Mouse (Mus musculus) forebrain, embryonic 12.5 days (tissue): ENCODE measurements around the gene Cdhr4. TPM values are rescaled to one million over a fixed set of nuclear protein-coding genes. Genes with fewer than 3 reads are reported as not detected.

Experiments
- ATAC-seq: fragments of 200-750 bp; cut with Nextera tagmentation; 2 replicates; pipeline ENCODE4 v1.8.0; 2017; ENCODE audit warnings: moderate TSS enrichment; ENCODE audit not compliant: low FRiP score
- H3K27ac ChIP-seq: fragments of 300-500 bp; sonication (generic); 2 replicates; pipeline ENCODE4 v1.5.1; 2016; ENCODE audit warnings: mild to moderate bottlenecking
- H3K27me3 ChIP-seq: fragments of 300-500 bp; sonication (generic); 2 replicates; pipeline ENCODE4 v1.6.1; 2016; ENCODE audit warnings: mild to moderate bottlenecking
- H3K36me3 ChIP-seq: fragments of 300-500 bp; sonication (generic); replicated peaks from 2 replicates; pipeline ENCODE4 v1.6.1; 2016; ENCODE audit warnings: mild to moderate bottlenecking
- H3K4me1 ChIP-seq: fragments of 300-500 bp; sonication (generic); 2 replicates; pipeline ENCODE4 v1.6.1; 2016
- H3K4me2 ChIP-seq: fragments of 300-500 bp; sonication (generic); 2 replicates; pipeline ENCODE4 v1.6.1; 2016; ENCODE audit warnings: mild to moderate bottlenecking, moderate library complexity
- H3K4me3 ChIP-seq: fragments of 300-500 bp; sonication (generic); replicated peaks from 2 replicates; pipeline ENCODE4 v1.5.1; 2016; ENCODE audit warnings: mild to moderate bottlenecking
- H3K9ac ChIP-seq: fragments of 300-500 bp; sonication (generic); 2 replicates; pipeline ENCODE4 v1.6.1; 2016; ENCODE audit warnings: mild to moderate bottlenecking
- H3K9me3 ChIP-seq: fragments of 300-500 bp; sonication (generic); 2 replicates; pipeline ENCODE4 v1.6.1; 2016
- WGBS: fragments of 180-500 bp; shearing (Covaris S2); methylation state at CpG from one replicate; pipeline ENCODE4 v1.1.7; 2016; 5-methylcytosine and 5-hydroxymethylcytosine counted together
- polyA plus RNA-seq: library from polyadenylated mRNA; unstranded; fragments of >200 nt; fragmentation: Nextera tagmentation; extraction: Ambion mirVana; gene quantifications from 2 replicates; pipeline ENCODE4 v1.2.1, GENCODE M21; 2016

Gene Cdhr4
- 0.82 and 2.1 TPM in 2 replicates for polyA plus RNA-seq

DNA sequence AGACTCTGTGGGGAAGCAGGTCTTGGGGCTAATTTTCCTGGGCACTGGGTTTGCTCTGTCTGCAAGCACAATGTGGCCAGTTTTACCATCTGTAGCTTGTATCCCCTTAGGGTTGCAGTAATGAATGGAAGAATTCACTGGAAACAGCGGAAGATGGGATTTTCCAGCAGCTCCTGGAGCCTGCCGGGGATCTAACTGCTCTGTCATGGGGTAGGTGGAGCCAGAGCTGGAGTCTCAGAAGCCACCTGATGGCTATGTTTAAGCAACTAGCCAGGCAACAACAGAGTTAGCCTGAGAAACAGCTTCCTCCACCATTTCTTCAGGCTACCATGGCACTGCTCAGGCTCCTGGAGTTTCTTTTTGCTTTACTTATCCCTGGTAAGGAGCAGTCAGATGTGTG lies at the start of gene Cdhr4:
Cdhr4 (plus strand) TSS at position 301 of the 400 bp plus-strand sequence.
- Histone ChIP-seq H3K4me3 (no peak within 1 kb of the TSS), H3K9me3 (no peaks in the 10 kb centered on the region), H3K4me1 (no peaks in the 10 kb centered on the region), H3K4me2 (no peak within 1 kb of the TSS), H3K9ac (no peak within 1 kb of the TSS), H3K27me3 (no peaks in the 10 kb centered on the region), H3K27ac (no peak within 1 kb of the TSS), H3K36me3 (no peaks in the 10 kb centered on the region)
- 79% methylated on average over 2 of the region's 2 CpGs for WGBS
- ATAC-seq, result no peak

GRCm38 (mm10) chr9:107947241-107948194 lies 44.8 kb upstream of the Cdhr4 start:
- H3K36me3 ChIP-seq, result 0 out of 2 replicates have a peak, but pooled peaks cover 6% of the 10 kb centered on the region
- WGBS, result 92% methylated on average over 31 of the region's 31 CpGs

GRCm38 (mm10) chr9:107949184-107949921 lies 42.9 kb upstream of the Cdhr4 start:
- Histone ChIP-seq H3K9ac (no peak overlapping the region), H3K9me3 (no peaks in the 10 kb centered on the region), H3K4me1 (peaks cover 20% of the 10 kb centered on the region), H3K27ac (no peak overlapping the region), H3K4me3 (no peak overlapping the region), H3K27me3 (no peaks in the 10 kb centered on the region), H3K36me3 (0 out of 2 replicates have a peak, but pooled peaks cover 6% of the 10 kb centered on the region), H3K4me2 (no peak overlapping the region)
- 81% methylated on average over 13 of the region's 13 CpGs for WGBS
- no peak for ATAC-seq

More at GRCm38 (mm10) chr9:107947241-107948194, 44.8 kb upstream of the Cdhr4 start:
- Histone ChIP-seq H3K27me3 (no peaks in the 10 kb centered on the region), H3K4me1 (peaks cover 14% of the 10 kb centered on the region), H3K4me3 (no peak overlapping the region), H3K4me2 (no peak overlapping the region), H3K9me3 (no peaks in the 10 kb centered on the region), H3K9ac (no peak overlapping the region), H3K27ac (no peak overlapping the region)
- ATAC-seq, result no peak

DNA sequence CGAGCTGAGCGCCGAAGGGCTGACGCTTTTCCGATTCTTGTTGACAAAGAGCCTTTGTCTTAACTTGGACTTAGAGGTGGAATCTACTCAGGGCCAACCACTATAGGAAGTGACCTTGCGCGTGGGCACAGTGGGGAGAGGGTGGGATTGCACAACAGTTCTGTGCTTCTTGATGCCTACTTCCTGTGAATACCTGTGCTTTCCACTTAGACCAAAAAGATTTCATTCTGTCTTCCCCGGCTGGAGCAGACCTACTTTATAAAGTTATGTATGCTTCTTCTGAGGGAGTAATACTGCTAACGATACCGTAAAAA lies 42.4 kb upstream of the Cdhr4 start, which contains the start of gene Traip:
Traip (plus strand) TSS at position 215 of the 314 bp plus-strand sequence.
- Histone ChIP-seq H3K9me3 (no peaks in the 10 kb centered on the region), H3K4me2 (peak within 1 kb of the TSS; percentile 63), H3K27me3 (no peaks in the 10 kb centered on the region), H3K4me1 (peaks cover 20% of the 10 kb centered on the region), H3K27ac (peak within 1 kb of the TSS; percentile 89), H3K9ac (peak within 1 kb of the TSS; percentile 62), H3K4me3 (peak within 1 kb of the TSS; percentile 66), H3K36me3 (0 out of 2 replicates have a peak, but pooled peaks cover 6% of the 10 kb centered on the region)
- no peak for ATAC-seq
- 92% methylated on average over 10 of the region's 10 CpGs for WGBS

GRCm38 (mm10) chr9:107950460-107951355 lies 41.6 kb upstream of the Cdhr4 start:
- 0 out of 2 replicates have a peak, but pooled peaks cover 6% of the 10 kb centered on the region for H3K36me3 ChIP-seq
- H3K9ac ChIP-seq, result peak overlapping the region; percentile 62
- no peaks in the 10 kb centered on the region for H3K27me3 ChIP-seq
- WGBS, result 15% methylated on average over 45 of the region's 45 CpGs
- peak overlapping the region; percentile 66 for H3K4me3 ChIP-seq
- peak; percentile 97 for ATAC-seq
- H3K9me3 ChIP-seq, result no peaks in the 10 kb centered on the region
- peak overlapping the region; percentile 89 for H3K27ac ChIP-seq
- peak overlapping the region; percentile 63 for H3K4me2 ChIP-seq
- peaks cover 20% of the 10 kb centered on the region for H3K4me1 ChIP-seq

- no peak overlapping the region for H3K27ac ChIP-seq
- H3K27me3 ChIP-seq, result no peaks in the 10 kb centered on the region
- peaks cover 34% of the 10 kb centered on the region for H3K36me3 ChIP-seq
- H3K4me3 ChIP-seq, result no peak overlapping the region
- H3K4me1 ChIP-seq, result peaks cover 16% of the 10 kb centered on the region
- ATAC-seq, result no peak
- WGBS, result 87% methylated on average over 6 of the region's 6 CpGs
- H3K9me3 ChIP-seq, result no peaks in the 10 kb centered on the region
- H3K9ac ChIP-seq, result no peak overlapping the region
- no peak overlapping the region for H3K4me2 ChIP-seq
Observed at GRCm38 (mm10) chr9:107955613-107956289, 36.5 kb upstream of the Cdhr4 start.

GRCm38 (mm10) chr9:107957141-107957540 lies 35.2 kb upstream of the Cdhr4 start:
- Histone ChIP-seq H3K4me1 (peaks cover 17% of the 10 kb centered on the region), H3K4me2 (no peak overlapping the region), H3K9me3 (no peaks in the 10 kb centered on the region), H3K27me3 (no peaks in the 10 kb centered on the region), H3K36me3 (peaks cover 46% of the 10 kb centered on the region), H3K4me3 (no peak overlapping the region), H3K9ac (no peak overlapping the region), H3K27ac (no peak overlapping the region)
- WGBS, result 49% methylated on average over 6 of the region's 6 CpGs
- no peak for ATAC-seq

DNA sequence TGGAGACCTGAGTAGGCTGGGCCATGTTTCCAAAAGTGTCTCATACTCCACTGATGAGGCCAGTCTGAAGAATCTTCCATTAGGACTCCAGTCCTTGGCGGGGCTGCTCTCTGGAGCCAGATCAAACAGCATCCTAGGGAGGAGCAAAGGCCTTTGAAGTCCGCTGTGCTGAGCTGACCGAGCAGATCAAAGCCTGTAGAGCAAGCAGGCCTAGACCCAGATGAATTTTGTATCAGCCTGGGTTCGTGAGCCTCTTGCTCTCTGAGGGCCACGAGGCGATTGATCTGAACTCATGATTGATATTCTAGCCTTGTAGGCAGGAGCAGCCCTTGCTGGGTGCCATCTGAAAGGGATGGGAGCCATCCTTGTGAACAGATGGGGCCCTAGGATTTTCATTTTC lies 32.4 kb upstream of the Cdhr4 start:
- peaks cover 64% of the 10 kb centered on the region for H3K36me3 ChIP-seq
- H3K27me3 ChIP-seq, result no peaks in the 10 kb centered on the region

DNA sequence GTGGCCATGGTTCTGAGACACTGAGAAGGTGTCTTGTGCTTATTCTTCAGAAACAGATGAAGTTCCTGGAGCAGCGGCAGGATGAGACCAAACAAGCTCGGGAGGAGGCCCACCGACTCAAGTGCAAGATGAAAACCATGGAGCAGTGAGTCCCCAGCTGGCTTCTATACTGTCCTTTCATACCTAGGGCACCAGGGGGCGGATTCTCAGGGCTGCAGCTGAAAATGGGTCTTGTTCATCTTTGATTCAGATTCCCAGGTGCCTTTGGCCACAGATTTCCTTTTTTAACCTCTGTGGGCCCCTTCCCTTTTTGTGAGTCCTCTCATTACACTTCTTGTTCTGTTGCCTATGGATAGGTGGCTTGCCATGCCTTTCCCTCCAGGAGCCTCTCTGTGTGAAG lies 31.4 kb upstream of the Cdhr4 start:
- H3K36me3 ChIP-seq, result peaks cover 67% of the 10 kb centered on the region
- H3K4me1 ChIP-seq, result peaks cover 12% of the 10 kb centered on the region
- no peak overlapping the region for H3K4me3 ChIP-seq
- no peaks in the 10 kb centered on the region for H3K27me3 ChIP-seq
- H3K9me3 ChIP-seq, result no peaks in the 10 kb centered on the region
- WGBS, result 86% methylated on average over 4 of the region's 4 CpGs
- H3K9ac ChIP-seq, result no peak overlapping the region
- no peak for ATAC-seq
- peak overlapping the region; percentile 3; the same call in 1 of the 2 replicates for H3K27ac ChIP-seq
- H3K4me2 ChIP-seq, result no peak overlapping the region

More for the DNA sequence above, 32.4 kb upstream of the Cdhr4 start:
- Histone ChIP-seq H3K4me1 (peaks cover 12% of the 10 kb centered on the region), H3K4me3 (no peak overlapping the region), H3K27ac (no peak overlapping the region), H3K9ac (no peak overlapping the region), H3K9me3 (no peaks in the 10 kb centered on the region), H3K4me2 (no peak overlapping the region)
- no peak for ATAC-seq
- 82% methylated on average over 6 of the region's 6 CpGs for WGBS

DNA sequence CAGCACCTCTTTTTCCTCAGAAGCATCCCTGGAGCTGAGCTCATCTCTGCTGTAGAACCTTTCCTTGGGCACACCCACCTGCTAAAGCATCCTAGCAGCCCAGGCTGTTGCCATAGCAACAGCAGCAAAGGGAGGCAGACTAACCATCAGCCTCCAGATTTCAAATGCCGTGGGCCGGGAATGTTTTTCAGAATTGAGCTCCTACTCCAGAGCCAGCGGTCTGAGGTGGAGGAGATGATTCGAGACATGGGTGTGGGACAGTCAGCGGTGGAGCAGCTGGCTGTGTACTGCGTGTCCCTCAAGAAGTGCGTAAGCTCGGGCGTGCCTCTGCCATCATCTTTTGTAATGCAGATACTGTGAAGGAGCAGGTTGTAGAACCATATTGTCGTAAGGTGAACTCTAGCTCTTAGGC lies 30.9 kb upstream of the Cdhr4 start:
- peaks cover 69% of the 10 kb centered on the region for H3K36me3 ChIP-seq
- peaks cover 12% of the 10 kb centered on the region for H3K4me1 ChIP-seq
- H3K27ac ChIP-seq, result peak overlapping the region; percentile 48
- no peak overlapping the region for H3K4me2 ChIP-seq
- no peak overlapping the region for H3K9ac ChIP-seq
- H3K4me3 ChIP-seq, result no peak overlapping the region
- no peaks in the 10 kb centered on the region for H3K9me3 ChIP-seq
- H3K27me3 ChIP-seq, result no peaks in the 10 kb centered on the region
- WGBS, result 73% methylated on average over 10 of the region's 10 CpGs
- 0 out of 2 replicates have a peak, but pooled peaks have one; percentile 11 for ATAC-seq

GRCm38 (mm10) chr9:107961881-107962280 lies 30.4 kb upstream of the Cdhr4 start:
- Histone ChIP-seq H3K4me1 (peaks cover 12% of the 10 kb centered on the region), H3K9me3 (no peaks in the 10 kb centered on the region), H3K4me3 (no peak overlapping the region), H3K9ac (no peak overlapping the region), H3K36me3 (peaks cover 69% of the 10 kb centered on the region), H3K27me3 (no peaks in the 10 kb centered on the region), H3K4me2 (no peak overlapping the region), H3K27ac (peak overlapping the region; percentile 50)
- ATAC-seq, result 0 out of 2 replicates have a peak, but pooled peaks have one; percentile 30
- 46% methylated on average over 5 of the region's 5 CpGs for WGBS
